Comparison of ENCODE assay signal across 8 mouse cellular contexts in genomic region chr9:14379769-14380385, GRCm38 (mm10). TPM values are rescaled to one million over a fixed set of nuclear protein-coding genes. Genes with fewer than 3 reads are reported as not detected.
DNase-seq lines count a peak whose midpoint lies in the region; ATAC-seq and TF ChIP-seq lines count a peak whose summit lies in the region.

No protein-coding gene starts in this region.

- peak overlapping the region; percentile 94 for H3K4me2 ChIP-seq in kidney, postnatal 0 days (ENCODE audit: low read length)
- peak overlapping the region; percentile 88 for H3K4me2 ChIP-seq in hindbrain, embryonic 13.5 days
- H3K4me2 ChIP-seq in midbrain, embryonic 14.5 days (ENCODE audit: low read length), result peak overlapping the region; percentile 89

- no peaks in the 10 kb centered on the region; the same call in 1 of the 2 replicates for H3K4me1 ChIP-seq in kidney, postnatal 0 days (replicated peaks; ENCODE audit: insufficient read depth, low read length)
- H3K4me1 ChIP-seq in cortical plate, adult 2 months (ENCODE audit: control insufficient read depth, insufficient read depth, low read length), result peaks cover 5% of the 10 kb centered on the region; the same call in 1 of the 2 replicates
- H3K4me1 ChIP-seq in hindbrain, embryonic 13.5 days (replicated peaks), result peaks cover 21% of the 10 kb centered on the region
- 0 out of 2 replicates have a peak, but pooled peaks cover 6% of the 10 kb centered on the region for H3K4me1 ChIP-seq in midbrain, embryonic 14.5 days (ENCODE audit: control insufficient read depth, insufficient read depth, low read length)

- TF ChIP-seq CTCF in kidney, postnatal 0 days (IDR thresholded peaks at IDR 0.05; ENCODE audit: low read depth), result no peak
- TF ChIP-seq CTCF in cortical plate, adult 2 months (IDR thresholded peaks at IDR 0.05; ENCODE audit: extremely low read depth, insufficient read depth, low read length), result no peak

- TF ChIP-seq POLR2A in cortical plate, adult 2 months (IDR thresholded peaks at IDR 0.05; ENCODE audit: extremely low read depth, insufficient read depth, low read length), result no peak

- no peaks in the 10 kb centered on the region for H3K27me3 ChIP-seq in kidney, postnatal 0 days (ENCODE audit: insufficient read depth, low read length)
- H3K27me3 ChIP-seq in hindbrain, embryonic 13.5 days, result peaks cover 13% of the 10 kb centered on the region; the same call in 1 of the 2 replicates
- H3K27me3 ChIP-seq in midbrain, embryonic 14.5 days (ENCODE audit: control insufficient read depth, insufficient read depth, low read length), result no peaks in the 10 kb centered on the region

- peak overlapping the region; percentile 69 for H3K4me3 ChIP-seq in kidney, postnatal 0 days (replicated peaks; ENCODE audit: low read depth, low read length)
- H3K4me3 ChIP-seq in cortical plate, adult 2 months (ENCODE audit: insufficient read depth, low read length), result peak overlapping the region; percentile 69
- peak overlapping the region; percentile 77 for H3K4me3 ChIP-seq in hindbrain, embryonic 13.5 days
- H3K4me3 ChIP-seq in midbrain, embryonic 14.5 days (replicated peaks; ENCODE audit: low read depth, low read length), result peak overlapping the region; percentile 58

- WGBS in kidney, postnatal 0 days, result 23% methylated on average over 8 of the region's 8 CpGs
- WGBS in hindbrain, embryonic 13.5 days, result 30% methylated on average over 8 of the region's 8 CpGs
- 26% methylated on average over 8 of the region's 8 CpGs for WGBS in midbrain, embryonic 14.5 days

- no peaks in the 10 kb centered on the region for H3K9me3 ChIP-seq in kidney, postnatal 0 days (replicated peaks; ENCODE audit: low read length)
- H3K9me3 ChIP-seq in hindbrain, embryonic 13.5 days, result no peaks in the 10 kb centered on the region
- H3K9me3 ChIP-seq in midbrain, embryonic 14.5 days (ENCODE audit: control insufficient read depth, low read length), result no peaks in the 10 kb centered on the region

- ATAC-seq in kidney, postnatal 0 days (replicated peaks; ENCODE audit: low FRiP score, low read depth), result no peak
- no peak for ATAC-seq in hindbrain, embryonic 13.5 days (ENCODE audit: low FRiP score)
- no peak for ATAC-seq in midbrain, embryonic 14.5 days (ENCODE audit: low FRiP score, low TSS enrichment)
- no peak for ATAC-seq in activated CD4-positive, CD25-positive, alpha-beta regulatory T cell, adult 4 months

- H3K27ac ChIP-seq in kidney, postnatal 0 days, result peak overlapping the region; percentile 84; the same call in 1 of the 2 replicates
- peak overlapping the region; percentile 79; the same call in 1 of the 2 replicates for H3K27ac ChIP-seq in cortical plate, adult 2 months (ENCODE audit: insufficient read depth, low read length)
- H3K27ac ChIP-seq in hindbrain, embryonic 13.5 days, result peak overlapping the region; percentile 89; the same call in 1 of the 2 replicates
- H3K27ac ChIP-seq in midbrain, embryonic 14.5 days (replicated peaks; ENCODE audit: low read depth, low read length), result 0 out of 2 replicates have a peak overlapping the region, but pooled peaks have one; percentile 87

- H3K9ac ChIP-seq in kidney, postnatal 0 days (ENCODE audit: low read depth, low read length), result peak overlapping the region; percentile 81
- H3K9ac ChIP-seq in hindbrain, embryonic 13.5 days, result peak overlapping the region; percentile 88
- peak overlapping the region; percentile 89 for H3K9ac ChIP-seq in midbrain, embryonic 14.5 days (replicated peaks; ENCODE audit: low read length)

- DNase-seq in kidney, postnatal 0 days (ENCODE audit: low spot score), result no peak
- no peak for DNase-seq in kidney, adult 18-20 months
- DNase-seq in midbrain, embryonic 14.5 days, result no peak
- no peak for DNase-seq in gastrocnemius, postnatal 4 days (ENCODE audit: low spot score in 2 of 2)
- no peak for DNase-seq in cerebellum, postnatal 14 days

- H3K36me3 ChIP-seq in kidney, postnatal 0 days (ENCODE audit: insufficient read depth, low read length), result no peaks in the 10 kb centered on the region
- H3K36me3 ChIP-seq in hindbrain, embryonic 13.5 days, result no peaks in the 10 kb centered on the region
- H3K36me3 ChIP-seq in midbrain, embryonic 14.5 days (ENCODE audit: control insufficient read depth, insufficient read depth, low read length), result no peaks in the 10 kb centered on the region

RNA-seq across cellular contexts. Expression of gene Endod1, which starts 1.4 kb away (rescaled TPM):
- 18.3 and 19.3 TPM in 2 replicates for polyA plus RNA-seq in kidney, postnatal 0 days (2015; fragmentation: Nextera tagmentation; extraction: Ambion mirVana)
- polyA plus RNA-seq in cortical plate, adult 2 months (2012; rRNA removed), result 50.8 and 55.4 TPM in 2 replicates
- polyA plus RNA-seq in hindbrain, embryonic 13.5 days (2015; fragmentation: Nextera tagmentation; extraction: Ambion mirVana), result 13.5 and 16.5 TPM in 2 replicates
- 20.1 and 22.4 TPM in 2 replicates for polyA plus RNA-seq in midbrain, embryonic 14.5 days (2014; fragmentation: Nextera tagmentation; extraction: Ambion mirVana)
- polyA plus RNA-seq in activated CD4-positive, CD25-positive, alpha-beta regulatory T cell, adult 4 months (2017; shearing (Covaris generic)), result 10 to 100 TPM; 33.4 to 39.9 TPM
- total RNA-seq in gastrocnemius, postnatal 4 days (2021), result 10 to 100 TPM; 15.4 to 18.1 TPM
